Mouse (Mus musculus): ENCODE measurements around the gene Kcnmb4. TPM values are rescaled to one million over a fixed set of nuclear protein-coding genes. Genes with fewer than 3 reads are reported as not detected.

Gene Kcnmb4
- total RNA-seq (2023): 10 to 100 TPM; 11.3 to 15.7 TPM

DNA sequence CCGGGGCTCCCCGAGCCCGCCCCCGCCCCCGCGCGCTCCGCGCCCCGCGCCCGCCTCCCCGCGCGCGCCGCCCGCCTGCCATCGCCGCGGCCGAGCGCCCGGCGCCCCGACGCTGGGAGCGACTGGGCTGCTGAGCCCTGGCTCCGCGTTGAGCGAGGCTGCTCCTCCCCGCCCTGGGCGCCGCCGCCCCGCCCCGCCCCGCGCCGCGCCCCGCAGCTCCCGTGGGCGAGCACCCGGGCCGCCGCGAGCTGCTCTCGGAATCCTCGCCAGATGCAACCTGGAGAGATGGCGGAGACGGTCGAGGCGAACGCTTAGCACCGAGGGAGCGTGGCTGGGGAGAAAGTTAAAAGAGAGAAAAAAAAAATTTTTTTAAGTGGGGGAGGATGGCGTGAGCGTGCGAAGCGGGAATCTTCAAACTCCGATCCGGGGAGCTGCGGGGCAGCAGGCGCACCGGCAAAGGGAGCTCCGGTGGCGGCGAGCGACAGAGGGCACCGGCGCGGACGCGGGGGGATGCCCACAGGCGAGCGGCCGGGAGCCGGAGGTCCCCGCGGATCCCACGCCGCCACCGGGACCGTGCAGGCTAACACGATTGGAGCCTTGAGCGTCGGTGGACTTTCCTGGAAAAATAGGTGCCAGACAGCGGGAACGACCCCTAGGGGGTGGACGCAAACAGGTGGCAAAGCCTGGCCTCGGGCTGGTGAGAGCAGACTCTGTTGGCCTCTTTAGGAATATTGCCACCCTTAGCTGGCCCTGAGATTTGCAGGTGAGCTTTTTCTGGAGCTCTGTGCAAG lies at the start of gene Kcnmb4:
Kcnmb4 (minus strand) TSS at position 120 of the 791 bp plus-strand sequence.

Other genes with a start within 250 kb of the Kcnmb4 start
- gene Ptprb, start 198.4 kb downstream of the Kcnmb4 start, total RNA-seq (2023): not detected
- 100 to 1,000 TPM; 104 to 106 TPM for gene Cnot2, start 107.6 kb upstream of the Kcnmb4 start, total RNA-seq (2023)